Mouse (Mus musculus) hindbrain, embryonic 11.5 days (tissue): ENCODE data around the gene Disp2. TPM values are rescaled to one million over a fixed set of nuclear protein-coding genes. Genes with fewer than 3 reads are reported as not detected.
A peak's percentile ranks its signal among the peaks of the same experiment; 100 is the strongest.

ENCODE experiments used
- ATAC-seq: fragments of 200-750 bp; cut with Nextera tagmentation; 2 replicates; pipeline ENCODE4 v1.8.0; 2017; ENCODE audit warnings: mild to moderate bottlenecking, moderate TSS enrichment, moderate library complexity; ENCODE audit not compliant: low FRiP score
- DNase-seq: peaks from one replicate; pipeline ENCODE4 v3.0.0-alpha.2; 2015; ENCODE audit warnings: low spot score
- H3K27ac ChIP-seq: fragments of 300-500 bp; sonication (generic); 2 replicates; pipeline ENCODE4 v1.5.1; 2014; ENCODE audit warnings: mild to moderate bottlenecking, low read depth, low read length
- H3K27me3 ChIP-seq: fragments of 300-500 bp; sonication (generic); 2 replicates; pipeline ENCODE4 v1.6.1; 2014; ENCODE audit warnings: mild to moderate bottlenecking, low read length, moderate library complexity, mixed read lengths; ENCODE audit not compliant: control insufficient read depth, insufficient read depth
- H3K36me3 ChIP-seq: fragments of 300-500 bp; sonication (generic); 2 replicates; pipeline ENCODE4 v1.6.1; 2014; ENCODE audit warnings: mild to moderate bottlenecking, low read length, moderate library complexity, mixed read lengths; ENCODE audit not compliant: control insufficient read depth, insufficient read depth
- H3K4me1 ChIP-seq: fragments of 300-500 bp; sonication (generic); replicated peaks from 2 replicates; pipeline ENCODE4 v1.6.1; 2014; ENCODE audit warnings: low read length, mixed read lengths; ENCODE audit not compliant: control insufficient read depth, insufficient read depth
- H3K4me2 ChIP-seq: fragments of 300-500 bp; sonication (generic); replicated peaks from 2 replicates; pipeline ENCODE4 v1.6.1; 2014; ENCODE audit warnings: mild to moderate bottlenecking, low read depth, low read length
- H3K4me3 ChIP-seq: fragments of 300-500 bp; sonication (generic); 2 replicates; pipeline ENCODE4 v1.5.1; 2014; ENCODE audit warnings: low read depth, low read length
- H3K9ac ChIP-seq: fragments of 300-500 bp; sonication (generic); 2 replicates; pipeline ENCODE4 v1.6.1; 2014; ENCODE audit warnings: low read depth, low read length
- H3K9me3 ChIP-seq: fragments of 300-500 bp; sonication (generic); 2 replicates; pipeline ENCODE4 v1.6.1; 2016; ENCODE audit warnings: low read length; ENCODE audit not compliant: control insufficient read depth
- WGBS: fragments of 180-500 bp; shearing (Covaris S2); extraction: QIAGEN DNeasy Blood & Tissue Kit; methylation state at CpG from one replicate; pipeline ENCODE4 v1.1.7; 2014; 5-methylcytosine and 5-hydroxymethylcytosine counted together
- polyA plus RNA-seq: library from polyadenylated mRNA; unstranded; fragments of >200 nt; fragmentation: Nextera tagmentation; extraction: Ambion mirVana; gene quantifications from 2 replicates; pipeline ENCODE4 v1.2.1, GENCODE M21; 2014

Gene Disp2
- polyA plus RNA-seq, 1 experiment from 2014 or later, result 9.2 TPM

GRCm38 (mm10) chr2:118744621-118745020 is 34.9 kb upstream of the Disp2 start:
- peaks cover 6% of the 10 kb centered on the region for H3K4me1 ChIP-seq
- no peak overlapping the region for H3K4me3 ChIP-seq
- no peaks in the 10 kb centered on the region for H3K36me3 ChIP-seq
- 5% methylated on average over 7 of the region's 7 CpGs for WGBS
- H3K9me3 ChIP-seq, result no peaks in the 10 kb centered on the region
- ATAC-seq (no peak), DNase-seq (no peak)
- H3K27ac ChIP-seq, result no peak overlapping the region
- H3K27me3 ChIP-seq, result peaks cover 5% of the 10 kb centered on the region; the same call in 1 of the 2 replicates
- no peak overlapping the region for H3K9ac ChIP-seq
- H3K4me2 ChIP-seq, result peak overlapping the region; percentile 92

- Histone ChIP-seq H3K9me3 (no peaks in the 10 kb centered on the region), H3K4me3 (peak within 1 kb of the TSS; percentile 93), H3K36me3 (0 out of 2 replicates have a peak, but pooled peaks cover 1% of the 10 kb centered on the region), H3K9ac (peak within 1 kb of the TSS; percentile 92), H3K27me3 (peaks cover 5% of the 10 kb centered on the region; the same call in 1 of the 2 replicates), H3K27ac (peak within 1 kb of the TSS; percentile 47; the same call in 1 of the 2 replicates), H3K4me2 (peak within 1 kb of the TSS; percentile 92), H3K4me1 (peaks cover 6% of the 10 kb centered on the region)
- 0% methylated on average over 30 of the region's 57 CpGs for WGBS
- peak; percentile 93 for DNase-seq
- peak; percentile 90 for ATAC-seq
These were observed 34.2 kb upstream of the Disp2 start, which contains the start of gene Inafm2 for GRCm38 (mm10) chr2:118745232-118745884. Gene Inafm2 (plus strand): TSS chr2:118745758.

- 0 out of 2 replicates have a peak, but pooled peaks cover 3% of the 10 kb centered on the region for H3K36me3 ChIP-seq
- H3K9ac ChIP-seq, result peak overlapping the region; percentile 92
- H3K27ac ChIP-seq, result peak overlapping the region; percentile 47; the same call in 1 of the 2 replicates
- H3K4me2 ChIP-seq, result peak overlapping the region; percentile 92
- peaks cover 5% of the 10 kb centered on the region; the same call in 1 of the 2 replicates for H3K27me3 ChIP-seq
- H3K4me1 ChIP-seq, result peaks cover 6% of the 10 kb centered on the region
- ATAC-seq (peak; percentile 50), DNase-seq (peak; percentile 67)
- H3K9me3 ChIP-seq, result no peaks in the 10 kb centered on the region
- under 1% methylated on average over 75 of the region's 113 CpGs for WGBS
- H3K4me3 ChIP-seq, result peak overlapping the region; percentile 93
These were observed 33.3 kb upstream of the Disp2 start for GRCm38 (mm10) chr2:118745915-118746901.

GRCm38 (mm10) chr2:118747301-118747960 is 32.1 kb upstream of the Disp2 start:
- 0 out of 2 replicates have a peak, but pooled peaks cover 3% of the 10 kb centered on the region for H3K36me3 ChIP-seq
- H3K9ac ChIP-seq, result no peak overlapping the region; the same call in 1 of the 2 replicates
- H3K4me2 ChIP-seq, result peak overlapping the region; percentile 92
- H3K9me3 ChIP-seq, result no peaks in the 10 kb centered on the region
- H3K27me3 ChIP-seq, result peaks cover 5% of the 10 kb centered on the region; the same call in 1 of the 2 replicates
- H3K4me1 ChIP-seq, result peaks cover 6% of the 10 kb centered on the region
- H3K4me3 ChIP-seq, result peak overlapping the region; percentile 93; the same call in 1 of the 2 replicates
- H3K27ac ChIP-seq, result no peak overlapping the region
- ATAC-seq, result no peak
- 50% methylated on average over 10 of the region's 10 CpGs for WGBS
- DNase-seq, result no peak

- no peaks in the 10 kb centered on the region for H3K9me3 ChIP-seq
- no peak overlapping the region for H3K4me3 ChIP-seq
- DNase-seq (no peak), ATAC-seq (no peak)
- H3K36me3 ChIP-seq, result 0 out of 2 replicates have a peak, but pooled peaks cover 3% of the 10 kb centered on the region
- H3K4me2 ChIP-seq, result no peak overlapping the region
- no peak overlapping the region for H3K9ac ChIP-seq
- H3K27me3 ChIP-seq, result peaks cover 1% of the 10 kb centered on the region; the same call in 1 of the 2 replicates
- WGBS, result 25% methylated on average over 10 of the region's 10 CpGs
- H3K27ac ChIP-seq, result peak overlapping the region; percentile 45; the same call in 1 of the 2 replicates
- peaks cover 6% of the 10 kb centered on the region for H3K4me1 ChIP-seq
These were observed 30.1 kb upstream of the Disp2 start for GRCm38 (mm10) chr2:118749341-118749884.

GRCm38 (mm10) chr2:118750476-118750875 is 29.0 kb upstream of the Disp2 start:
- no peaks in the 10 kb centered on the region for H3K27me3 ChIP-seq
- no peak overlapping the region for H3K9ac ChIP-seq
- 89% methylated on average over 8 of the region's 8 CpGs for WGBS
- no peak for DNase-seq
- H3K4me1 ChIP-seq, result peaks cover 6% of the 10 kb centered on the region
- 0 out of 2 replicates have a peak, but pooled peaks cover 3% of the 10 kb centered on the region for H3K36me3 ChIP-seq
- no peaks in the 10 kb centered on the region for H3K9me3 ChIP-seq
- ATAC-seq, result no peak
- H3K4me3 ChIP-seq, result no peak overlapping the region
- no peak overlapping the region for H3K4me2 ChIP-seq
- H3K27ac ChIP-seq, result no peak overlapping the region; the same call in 1 of the 2 replicates

GRCm38 (mm10) chr2:118751896-118752791 is 27.4 kb upstream of the Disp2 start:
- no peaks in the 10 kb centered on the region for H3K27me3 ChIP-seq
- no peak for DNase-seq
- no peak for ATAC-seq
- H3K4me2 ChIP-seq, result no peak overlapping the region
- H3K9ac ChIP-seq, result no peak overlapping the region
- no peaks in the 10 kb centered on the region for H3K9me3 ChIP-seq
- H3K27ac ChIP-seq, result no peak overlapping the region
- H3K4me3 ChIP-seq, result no peak overlapping the region
- H3K36me3 ChIP-seq, result 0 out of 2 replicates have a peak, but pooled peaks cover 3% of the 10 kb centered on the region
- WGBS, result 68% methylated on average over 16 of the region's 16 CpGs
- peaks cover 6% of the 10 kb centered on the region for H3K4me1 ChIP-seq
